In genomic region chr13:48540488-48540887, GRCm38 (mm10) we compare ENCODE assay signal across 11 mouse cellular contexts. TPM values are rescaled to one million over a fixed set of nuclear protein-coding genes. Genes with fewer than 3 reads are reported as not detected.
DNase-seq lines count a peak whose midpoint lies in the region; ATAC-seq and TF ChIP-seq lines count a peak whose summit lies in the region.
"Had no signal": no experiment of that assay in that cellular context is flagged by ENCODE, and none has a peak within 500 bp of the region (broad histone marks: within the 10 kb centered on the region; RNA-seq: fewer than 3 reads in every experiment).

No protein-coding gene starts in this region.

- H3K9ac ChIP-seq in heart, embryonic 13.5 days, result peak overlapping the region; percentile 34
- no peak overlapping the region for H3K9ac ChIP-seq in limb, embryonic 13.5 days
- H3K9ac ChIP-seq: liver, embryonic 15.5 days; midbrain, embryonic 13.5 days had no signal

- no peak for ATAC-seq in heart, embryonic 13.5 days (ENCODE audit: extremely low read depth, insufficient number of reproducible peaks, low FRiP score, low TSS enrichment)
- no peak for ATAC-seq in limb, embryonic 13.5 days (ENCODE audit: low FRiP score, low read depth)
- peak; percentile 70 for ATAC-seq in monocyte, adult 5-6 weeks (replicated peaks; ENCODE audit: insufficient number of reproducible peaks, low FRiP score, low TSS enrichment, poor library complexity, severe bottlenecking)
- ATAC-seq: midbrain, embryonic 13.5 days had no signal

- H3K4me1 ChIP-seq in heart, embryonic 13.5 days, result peaks cover 58% of the 10 kb centered on the region
- peaks cover 45% of the 10 kb centered on the region for H3K4me1 ChIP-seq in limb, embryonic 13.5 days
- H3K4me1 ChIP-seq in limb, embryonic 10.5 days, result peaks cover 14% of the 10 kb centered on the region
- peaks cover 14% of the 10 kb centered on the region for H3K4me1 ChIP-seq in bone marrow macrophage, adult 2 months (ENCODE audit: control insufficient read depth, insufficient read depth, low read length)

- DNase-seq in heart, adult 8-10 months (ENCODE audit: low spot score), result no peak
- DNase-seq in limb, embryonic 10.5 days (ENCODE audit: low spot score), result no peak
- no peak for DNase-seq in spleen, postnatal 4 days (ENCODE audit: low spot score in 2 of 2)
- DNase-seq: adrenal gland, adult 8-10 months; thymus, postnatal 4 days had no signal

- TF ChIP-seq POLR2A in bone marrow macrophage, adult 2 months (IDR thresholded peaks at IDR 0.05; ENCODE audit: borderline replicate concordance, low read depth, low read length), result no peak

- no peak for TF ChIP-seq CTCF in bone marrow macrophage, adult 2 months (IDR thresholded peaks at IDR 0.05; ENCODE audit: low read depth, low read length)

- 66% methylated on average over 1 of the region's 1 CpGs for WGBS in heart, embryonic 13.5 days
- WGBS in limb, embryonic 13.5 days, result 46% methylated on average over 1 of the region's 1 CpGs
- WGBS in limb, embryonic 10.5 days, result 70% methylated on average over 1 of the region's 1 CpGs

- H3K4me3 ChIP-seq in heart, embryonic 13.5 days, result 0 out of 2 replicates have a peak overlapping the region, but pooled peaks have one; percentile 10
- 0 out of 2 replicates have a peak overlapping the region, but pooled peaks have one; percentile 5 for H3K4me3 ChIP-seq in limb, embryonic 13.5 days
- H3K4me3 ChIP-seq in limb, embryonic 10.5 days, result no peak overlapping the region
- H3K4me3 ChIP-seq in bone marrow macrophage, adult 2 months (ENCODE audit: insufficient read depth, low read length), result no peak overlapping the region; the same call in 1 of the 2 replicates
- H3K4me3 ChIP-seq: liver, embryonic 15.5 days; midbrain, embryonic 13.5 days had no signal

- peak overlapping the region; percentile 48 for H3K4me2 ChIP-seq in heart, embryonic 13.5 days
- peak overlapping the region; percentile 34 for H3K4me2 ChIP-seq in limb, embryonic 13.5 days (replicated peaks)
- H3K4me2 ChIP-seq: liver, embryonic 15.5 days; midbrain, embryonic 13.5 days had no signal

- peak overlapping the region; percentile 28; the same call in 1 of the 2 replicates for H3K27ac ChIP-seq in heart, embryonic 13.5 days (replicated peaks)
- no peak overlapping the region for H3K27ac ChIP-seq in limb, embryonic 13.5 days
- H3K27ac ChIP-seq in limb, embryonic 10.5 days, result no peak overlapping the region
- H3K27ac ChIP-seq in bone marrow macrophage, adult 2 months (ENCODE audit: insufficient read depth, low read depth, low read length), result peak overlapping the region; percentile 3; the same call in 1 of the 2 replicates
- H3K27ac ChIP-seq: liver, embryonic 15.5 days; midbrain, embryonic 13.5 days had no signal

- no peaks in the 10 kb centered on the region for H3K9me3 ChIP-seq in heart, embryonic 13.5 days
- no peaks in the 10 kb centered on the region for H3K9me3 ChIP-seq in limb, embryonic 13.5 days
- no peaks in the 10 kb centered on the region for H3K9me3 ChIP-seq in limb, embryonic 10.5 days (replicated peaks)
- H3K9me3 ChIP-seq: liver, embryonic 15.5 days; midbrain, embryonic 13.5 days had no signal

- H3K36me3 ChIP-seq in heart, embryonic 13.5 days, result peaks cover 30% of the 10 kb centered on the region
- H3K36me3 ChIP-seq in limb, embryonic 13.5 days, result peaks cover 19% of the 10 kb centered on the region
- peaks cover 28% of the 10 kb centered on the region for H3K36me3 ChIP-seq in limb, embryonic 10.5 days

- H3K27me3 ChIP-seq in heart, embryonic 13.5 days (replicated peaks), result no peaks in the 10 kb centered on the region
- no peaks in the 10 kb centered on the region for H3K27me3 ChIP-seq in limb, embryonic 13.5 days
- no peaks in the 10 kb centered on the region for H3K27me3 ChIP-seq in limb, embryonic 10.5 days (ENCODE audit: low read depth, poor library complexity, severe bottlenecking)
- H3K27me3 ChIP-seq: liver, embryonic 15.5 days; midbrain, embryonic 13.5 days had no signal

RNA-seq across cellular contexts. Expression of gene A830005F24Rik, which starts 27.1 kb away (rescaled TPM):
- polyA plus RNA-seq in heart, embryonic 13.5 days (2015; fragmentation: Nextera tagmentation; extraction: Ambion mirVana), result 0.44 and 0.71 TPM in 2 replicates
- not detected for total RNA-seq in heart, adult 8-10 months (2022)
- 3.2 and 4.1 TPM in 2 replicates for polyA plus RNA-seq in limb, embryonic 13.5 days (2015; fragmentation: Nextera tagmentation; extraction: Ambion mirVana)
- polyA plus RNA-seq in limb, embryonic 10.5 days (2016; fragmentation: Nextera tagmentation; extraction: Ambion mirVana), result 2.4 TPM in 2 replicates
- not detected in 2 replicates for polyA plus RNA-seq in bone marrow macrophage, adult 2 months (2012; ENCODE audit: insufficient read depth, insufficient read length, missing spikeins)
- 0.95 to 1.7 TPM (median 1.3 TPM) in 3 replicates for total RNA-seq in monocyte, adult 5-6 weeks (2017)
- total RNA-seq: adrenal gland, adult 8-10 months had no signal

RNA-seq across cellular contexts. Expression of gene Zfp169, which starts 27.2 kb away (rescaled TPM):
- polyA plus RNA-seq in heart, embryonic 13.5 days (2015; fragmentation: Nextera tagmentation; extraction: Ambion mirVana), result 2.2 and 2.7 TPM in 2 replicates
- 1 to 10 TPM; 3.8 to 7.6 (median 5.4) TPM for total RNA-seq in heart, adult 8-10 months (2022)
- 4.6 and 6.6 TPM in 2 replicates for polyA plus RNA-seq in limb, embryonic 13.5 days (2015; fragmentation: Nextera tagmentation; extraction: Ambion mirVana)
- polyA plus RNA-seq in limb, embryonic 10.5 days (2016; fragmentation: Nextera tagmentation; extraction: Ambion mirVana), result 3.3 and 5.1 TPM in 2 replicates
- 10.8 and 11.0 TPM in 2 replicates for polyA plus RNA-seq in bone marrow macrophage, adult 2 months (2012; ENCODE audit: insufficient read depth, insufficient read length, missing spikeins)
- 6.1 to 31.0 TPM (median 8.3 TPM) in 3 replicates for total RNA-seq in monocyte, adult 5-6 weeks (2017)

Comparison
In these comparisons a context has a peak if more than half of its experiments do, and no peak if none do; other contexts are left out.
1. H3K4me3 ChIP-seq: peak in heart, embryonic 13.5 days (single experiment) and limb, embryonic 13.5 days (single experiment); none in limb, embryonic 10.5 days (single experiment) and bone marrow macrophage, adult 2 months (single experiment).
2. H3K27ac ChIP-seq: peak in heart, embryonic 13.5 days (single experiment) and bone marrow macrophage, adult 2 months (single experiment); none in limb, embryonic 13.5 days (single experiment) and limb, embryonic 10.5 days (single experiment).